Mouse (Mus musculus) kidney, adult 2 months (tissue): Measurements from ENCODE around the gene Ado. TPM values are rescaled to one million over a fixed set of nuclear protein-coding genes. Genes with fewer than 3 reads are reported as not detected.

Experiments
- DNase-seq: peaks from one replicate; pipeline ENCODE4 v3.0.0; 2021
- H3K27ac ChIP-seq: fragments of 200-500 bp; 2 replicates; pipeline ENCODE4 v1.5.1; 2012; ENCODE audit warnings: low read depth, low read length, control low read depth, inconsistent platforms; ENCODE audit not compliant: insufficient read depth
- H3K27me3 ChIP-seq: fragments of 200-500 bp; replicated peaks from 2 replicates; pipeline ENCODE4 v1.6.1; 2012; ENCODE audit warnings: mild to moderate bottlenecking, moderate library complexity, low read length, inconsistent platforms; ENCODE audit not compliant: control insufficient read depth, insufficient read depth
- H3K36me3 ChIP-seq: fragments of 200-500 bp; 2 replicates; pipeline ENCODE4 v1.6.1; 2012; ENCODE audit warnings: mild to moderate bottlenecking, moderate library complexity, low read length, inconsistent platforms; ENCODE audit not compliant: control insufficient read depth, insufficient read depth
- H3K4me1 ChIP-seq: fragments of 200-500 bp; 2 replicates; pipeline ENCODE4 v1.6.1; 2011; ENCODE audit warnings: low read length; ENCODE audit not compliant: control insufficient read depth, insufficient read depth
- H3K4me3 ChIP-seq: fragments of 200-500 bp; 2 replicates; pipeline ENCODE4 v1.5.1; 2011; ENCODE audit warnings: mild to moderate bottlenecking, low read depth, low read length, control low read depth; ENCODE audit not compliant: insufficient read depth
- CTCF ChIP-seq: fragments of 200-500 bp; conservative IDR thresholded peaks from 2 replicates; pipeline ENCODE4 v1.5.1; 2011; ENCODE audit warnings: low read depth, mild to moderate bottlenecking, control low read depth, low read length, moderate library complexity, mixed read lengths; ENCODE audit not compliant: insufficient read depth, insufficient read length
- POLR2A ChIP-seq: fragments of 200-500 bp; IDR thresholded peaks from one replicate; pipeline ENCODE4 v1.6.1; 2011; ENCODE audit warnings: low read depth, low read length, control low read depth
- WGBS: fragments of 180-500 bp; shearing (Covaris S2); methylation state at CpG from one replicate; pipeline ENCODE4 v1.1.7; 2018; 5-methylcytosine and 5-hydroxymethylcytosine counted together
- polyA plus RNA-seq: library from polyadenylated mRNA; depleted of rRNA; stranded (reverse); fragments of >200 nt; gene quantifications from 2 replicates; pipeline ENCODE4 v1.2.3, GENCODE M21; 2012

The Ado gene
- polyA plus RNA-seq, 1 experiment: 7.7 TPM

GRCm38 (mm10) chr10:67518733-67519132, 30.0 kb downstream of the Ado start:
- Histone ChIP-seq H3K27me3 (no peaks in the 10 kb centered on the region), H3K36me3 (no peaks in the 10 kb centered on the region), H3K4me1 (no peaks in the 10 kb centered on the region), H3K4me3 (no peak overlapping the region), H3K27ac (no peak overlapping the region)
- 84% methylated on average over 3 of the region's 3 CpGs for WGBS
- TF ChIP-seq CTCF: no peak
- TF ChIP-seq POLR2A: no peak
- DNase-seq: no peak

GRCm38 (mm10) chr10:67512871-67513270, 35.9 kb downstream of the Ado start:
- no peak overlapping the region for H3K27ac ChIP-seq
- H3K4me3 ChIP-seq: no peak overlapping the region
- no peaks in the 10 kb centered on the region for H3K27me3 ChIP-seq
- H3K4me1 ChIP-seq: no peaks in the 10 kb centered on the region
- no peak for TF ChIP-seq CTCF
- no peak for TF ChIP-seq POLR2A
- 66% methylated on average over 7 of the region's 7 CpGs for WGBS
- no peak for DNase-seq
- H3K36me3 ChIP-seq: no peaks in the 10 kb centered on the region

- no peak for TF ChIP-seq CTCF
- H3K27ac ChIP-seq: no peak overlapping the region
- 77% methylated on average over 8 of the region's 8 CpGs for WGBS
- no peak for DNase-seq
- no peaks in the 10 kb centered on the region for H3K36me3 ChIP-seq
- no peaks in the 10 kb centered on the region for H3K4me1 ChIP-seq
- no peaks in the 10 kb centered on the region for H3K27me3 ChIP-seq
- H3K4me3 ChIP-seq: no peak overlapping the region
Measured at GRCm38 (mm10) chr10:67512211-67512610, 36.5 kb downstream of the Ado start.

- H3K27me3 ChIP-seq: no peaks in the 10 kb centered on the region; the same call in 1 of the 2 replicates
- no peak overlapping the region for H3K27ac ChIP-seq
- H3K36me3 ChIP-seq: no peaks in the 10 kb centered on the region
- H3K4me3 ChIP-seq: no peak overlapping the region
- no peaks in the 10 kb centered on the region for H3K4me1 ChIP-seq
- DNase-seq: no peak
- TF ChIP-seq POLR2A (no peak), CTCF (no peak)
- WGBS: 67% methylated on average over 3 of the region's 3 CpGs
Measured at GRCm38 (mm10) chr10:67505248-67505647, 43.5 kb downstream of the Ado start.

GRCm38 (mm10) chr10:67504046-67504445, 44.7 kb downstream of the Ado start:
- WGBS: 61% methylated on average over 5 of the region's 5 CpGs
- H3K36me3 ChIP-seq: no peaks in the 10 kb centered on the region
- TF ChIP-seq POLR2A (no peak), CTCF (no peak)
- no peaks in the 10 kb centered on the region; the same call in 1 of the 2 replicates for H3K27me3 ChIP-seq
- no peak for DNase-seq
- H3K4me3 ChIP-seq: no peak overlapping the region
- no peaks in the 10 kb centered on the region for H3K4me1 ChIP-seq
- no peak overlapping the region for H3K27ac ChIP-seq

- Histone ChIP-seq H3K27ac (no peak overlapping the region), H3K4me1 (no peaks in the 10 kb centered on the region), H3K36me3 (no peaks in the 10 kb centered on the region), H3K4me3 (no peak overlapping the region), H3K27me3 (no peaks in the 10 kb centered on the region; the same call in 1 of the 2 replicates)
- no peak for TF ChIP-seq POLR2A
- no peak for TF ChIP-seq CTCF
- 45% methylated on average over 15 of the region's 15 CpGs for WGBS
- DNase-seq: no peak
Measured at GRCm38 (mm10) chr10:67503320-67503995, 45.3 kb downstream of the Ado start.

GRCm38 (mm10) chr10:67497951-67498350, 50.8 kb downstream of the Ado start:
- Histone ChIP-seq H3K27me3 (no peaks in the 10 kb centered on the region; the same call in 1 of the 2 replicates), H3K4me3 (no peak overlapping the region), H3K36me3 (no peaks in the 10 kb centered on the region), H3K27ac (no peak overlapping the region), H3K4me1 (no peaks in the 10 kb centered on the region)
- TF ChIP-seq POLR2A (no peak), CTCF (no peak)
- no peak for DNase-seq
- 93% methylated on average over 9 of the region's 9 CpGs for WGBS
